Mouse (Mus musculus) heart, postnatal 25 days (tissue): ENCODE measurements at regions not wholly inside any gene's neighbourhood (a gene's known extent, or its start where the extent isn't known, plus 50 kb on each side); places are given as distances from the start of the nearest gene placed in this dataset.

Source experiments
- DNase-seq: peaks from one replicate; pipeline ENCODE4 v3.0.0; 2022; ENCODE audit warnings: low spot score
- intact Hi-C: fragments of 180-260 bp; cut with DNase I; formaldehyde crosslinking; loops from one replicate; pipeline ENCODE4 v1.15.1; 2025

GRCm38 (mm10) chr17:4196793-4197448 is 500.9 kb upstream of the Nox3 start:
- DNase-seq: no peak
- intact Hi-C loops: loop anchor here (10.0 kb wide), 1 partner anchor 538 kb away; no protein-coding TSS in a partner anchor

DNA sequence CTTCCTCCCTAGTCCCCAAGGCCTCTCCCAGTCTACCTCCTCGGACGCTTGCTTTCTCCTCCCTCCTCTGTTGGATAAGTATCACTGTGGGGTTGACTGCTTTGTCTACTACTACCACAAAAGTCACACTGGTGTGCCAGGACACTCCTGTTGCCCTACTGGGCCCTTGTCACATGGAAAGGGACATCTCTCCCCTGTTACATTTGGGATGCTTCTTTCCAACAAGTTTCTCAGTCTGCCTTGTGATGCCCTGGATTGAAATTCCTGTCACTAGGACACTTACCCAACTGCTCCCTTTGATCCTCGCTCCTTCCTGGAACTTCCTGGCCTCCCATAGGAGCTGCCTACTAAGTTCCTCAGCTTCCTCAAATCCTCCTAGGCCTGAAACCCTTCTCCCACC is 501.9 kb upstream of the Nox3 start:
- intact Hi-C loops: loop anchor here (10.0 kb wide), 1 partner anchor 537 kb away; no protein-coding TSS in a partner anchor
- DNase-seq: no peak

DNA sequence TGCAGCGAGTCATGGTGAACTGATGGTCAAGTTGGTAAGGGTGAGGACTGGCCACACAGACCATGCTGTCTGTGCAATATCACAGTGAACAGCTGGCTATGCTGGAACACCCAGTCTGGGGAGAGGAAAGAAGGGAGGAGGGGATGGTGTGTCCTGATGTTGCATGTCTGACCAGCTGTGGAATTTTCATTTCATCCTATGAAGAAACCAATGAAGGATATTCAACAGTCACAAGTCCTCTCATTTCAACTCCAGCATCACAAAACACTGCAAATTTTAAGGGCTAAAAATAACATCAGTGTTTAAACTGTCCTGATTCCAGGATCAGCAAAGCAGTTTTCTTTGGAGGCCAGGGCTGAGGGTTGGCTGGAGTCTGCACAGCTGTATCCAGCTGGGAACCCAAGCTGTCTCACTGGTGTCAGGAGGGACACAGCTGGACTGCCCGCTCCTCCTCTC is 503.7 kb upstream of the Nox3 start:
- intact Hi-C loops: loop anchor here (10.0 kb wide), 1 partner anchor 535 kb away; no protein-coding TSS in a partner anchor

GRCm38 (mm10) chr17:4201300-4201699 is 505.2 kb upstream of the Nox3 start:
- intact Hi-C loops: no loop called here
- no peak for DNase-seq

More for the DNA sequence above, 503.7 kb upstream of the Nox3 start:
- DNase-seq: peak; percentile 67

- intact Hi-C loops: no loop called here
- no peak for DNase-seq
Observed at GRCm38 (mm10) chr17:4208142-4208925, 512.3 kb upstream of the Nox3 start.

GRCm38 (mm10) chr17:4209650-4210049 is 513.6 kb upstream of the Nox3 start:
- intact Hi-C loops: no loop called here
- DNase-seq: no peak

DNA sequence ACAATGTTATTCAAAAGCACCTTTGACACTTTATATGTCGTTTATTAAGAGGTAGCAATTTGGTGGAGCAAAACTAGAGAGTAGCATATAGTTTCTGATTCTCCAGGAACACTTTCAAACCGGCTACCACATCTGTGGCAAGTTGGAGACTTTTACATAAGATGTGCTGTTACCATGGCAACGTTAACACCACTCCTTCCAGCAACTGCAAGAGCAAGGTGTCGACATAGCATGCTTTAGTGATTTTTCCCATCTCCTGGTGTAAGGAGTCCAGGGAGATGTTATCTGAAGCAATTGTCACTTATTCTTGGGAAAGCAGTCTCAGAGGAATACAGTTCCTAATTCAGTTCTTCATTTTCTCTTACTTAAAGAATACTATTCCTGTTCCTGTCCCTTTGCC is 516.5 kb upstream of the Nox3 start:
- no peak for DNase-seq
- intact Hi-C loops: no loop called here

DNA sequence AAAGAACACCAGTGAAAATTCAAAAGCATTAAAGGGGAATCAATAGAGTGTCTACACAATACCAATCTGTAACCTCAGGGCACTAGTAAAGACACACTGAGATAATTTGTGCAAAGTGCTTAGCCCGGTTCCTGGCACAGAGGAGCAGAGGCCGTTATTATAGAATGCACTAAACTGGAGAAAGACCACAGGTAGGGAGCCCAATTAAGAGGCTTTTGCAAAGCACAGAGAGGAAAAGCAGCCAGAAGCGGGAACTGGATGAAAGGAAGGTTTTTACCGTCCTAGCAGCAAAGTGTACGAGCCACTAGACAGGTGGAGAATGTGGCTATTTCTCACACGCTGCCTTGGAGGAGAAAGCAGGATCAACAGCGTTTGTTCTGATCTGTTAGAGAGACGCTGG is 518.9 kb upstream of the Nox3 start:
- intact Hi-C loops: loop anchor here (5.0 kb wide), 1 partner anchor 43 kb away; no protein-coding TSS in a partner anchor
- DNase-seq: no peak

DNA sequence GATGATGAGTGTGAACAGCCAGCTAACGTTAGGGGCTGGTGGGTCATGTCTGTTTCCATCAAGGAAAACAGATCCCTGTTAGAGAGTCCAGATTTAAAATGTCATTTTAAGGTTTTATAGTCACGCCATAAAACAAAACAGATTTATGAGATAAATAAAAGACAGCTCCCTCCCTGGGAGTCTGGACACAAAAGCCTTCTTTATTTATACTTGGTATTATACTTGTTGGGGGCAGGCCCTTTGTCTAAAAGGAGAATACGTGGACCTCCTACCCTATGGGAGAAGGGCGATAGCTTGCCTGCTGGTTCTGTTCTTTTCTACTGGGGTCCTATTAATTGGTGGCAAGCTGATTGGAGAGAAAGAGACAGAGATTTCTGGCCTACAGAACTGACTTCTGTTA is 520.1 kb upstream of the Nox3 start:
- no peak for DNase-seq
- intact Hi-C loops: loop anchor here (5.0 kb wide), 1 partner anchor 44 kb away; no protein-coding TSS in a partner anchor

DNA sequence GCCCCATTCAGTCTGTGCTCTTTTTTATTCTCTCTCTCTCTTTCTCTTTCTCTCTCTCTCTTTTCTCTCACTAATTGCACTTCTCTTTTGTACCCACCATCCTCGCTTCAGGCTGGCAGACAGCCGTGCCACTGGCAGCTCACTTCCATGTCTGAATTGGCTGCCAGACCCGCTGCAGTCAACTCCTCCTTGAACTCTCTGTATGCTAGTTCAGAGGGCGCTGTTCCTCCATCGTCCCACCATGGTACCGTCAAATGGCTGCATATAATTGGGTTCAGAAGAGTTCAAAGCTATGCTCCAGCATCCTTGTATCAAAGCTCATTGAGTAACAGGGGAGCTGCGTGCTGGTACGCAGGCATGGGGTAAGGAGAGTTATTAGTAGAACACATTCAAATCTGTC is 520.7 kb upstream of the Nox3 start:
- DNase-seq: no peak

DNA sequence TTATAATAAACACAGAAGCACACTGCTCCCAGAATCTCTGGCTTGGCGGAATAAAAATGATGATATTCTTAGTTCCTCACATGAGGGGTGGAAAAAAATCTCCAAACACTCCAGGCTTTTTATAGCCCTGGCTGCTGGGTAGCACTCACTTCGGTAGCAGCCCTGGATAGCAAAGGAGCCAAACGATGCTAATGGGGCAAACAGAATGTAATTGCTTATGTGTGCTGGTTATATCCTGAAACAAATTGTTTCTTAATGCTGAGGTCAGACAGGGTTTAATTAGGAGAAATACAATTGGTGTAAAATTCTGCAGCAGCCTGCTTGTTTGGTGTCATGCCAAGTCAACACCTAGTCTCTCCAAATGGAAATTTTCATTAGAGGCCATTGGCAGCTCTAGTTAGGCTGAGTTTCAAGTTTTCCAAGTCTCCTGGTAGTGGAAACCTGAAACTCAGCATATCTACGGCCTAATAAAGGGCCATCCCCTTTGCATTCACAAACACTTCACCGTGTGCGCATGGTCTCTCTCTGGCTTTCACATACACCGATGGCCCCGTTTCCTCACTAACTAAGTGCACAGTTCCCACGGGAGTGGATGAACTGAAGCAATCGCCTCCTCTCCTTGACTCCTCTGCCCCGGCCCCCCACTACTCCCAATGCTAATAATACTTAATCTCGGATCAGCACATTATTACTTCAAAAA is 524.8 kb upstream of the Nox3 start:
- DNase-seq: no peak
- intact Hi-C loops: loop anchor here (5.0 kb wide), 1 partner anchor 391 kb away; no protein-coding TSS in a partner anchor

More for the DNA sequence above, 520.7 kb upstream of the Nox3 start:
- intact Hi-C loops: loop anchor here (5.0 kb wide), 1 partner anchor 44 kb away; no protein-coding TSS in a partner anchor

GRCm38 (mm10) chr17:4227889-4228288 is 531.8 kb upstream of the Nox3 start:
- intact Hi-C loops: no loop called here
- DNase-seq: no peak

DNA sequence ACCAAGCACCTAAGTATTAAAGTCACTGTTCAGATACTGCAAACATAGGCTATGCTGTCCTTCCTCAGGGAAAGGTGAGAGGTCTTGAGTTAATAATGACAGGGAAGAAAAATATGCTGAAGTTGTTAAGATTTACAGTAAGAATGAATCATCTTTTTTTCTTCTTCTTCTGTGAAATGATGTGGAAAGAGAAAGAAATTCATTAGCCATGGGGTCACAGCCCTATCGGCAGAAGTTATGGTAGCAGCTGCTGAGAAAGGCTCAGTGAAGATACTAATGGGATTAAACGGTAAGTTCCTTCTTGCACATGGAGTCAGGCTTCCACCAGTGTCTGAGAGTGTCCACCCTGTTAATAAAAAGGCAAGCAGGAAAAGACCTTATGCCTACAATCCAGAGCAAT is 533.9 kb upstream of the Nox3 start:
- intact Hi-C loops: no loop called here
- no peak for DNase-seq

DNA sequence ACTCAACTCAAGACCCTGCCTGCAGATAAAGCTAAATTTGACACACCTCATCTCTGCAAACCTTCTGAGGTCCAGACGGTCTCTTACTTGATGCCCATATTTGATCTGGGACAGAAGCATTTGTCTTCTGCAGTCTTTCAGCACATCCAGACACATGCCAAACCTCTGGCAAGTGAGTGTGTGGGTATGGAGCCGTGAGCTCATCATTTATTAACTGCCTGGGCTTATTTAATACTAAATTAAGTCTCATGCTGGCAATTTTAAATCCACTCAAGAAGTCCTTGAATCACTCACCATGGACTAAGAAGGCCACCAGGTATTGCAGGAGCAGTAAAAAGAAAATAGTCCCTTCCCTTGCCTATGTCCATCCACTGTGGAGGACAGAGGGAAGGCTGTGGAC is 554.4 kb upstream of the Nox3 start:
- intact Hi-C loops: no loop called here

GRCm38 (mm10) chr17:4265471-4265870 is 569.4 kb upstream of the Nox3 start:
- no peak for DNase-seq
- intact Hi-C loops: no loop called here

More for the DNA sequence above, 554.4 kb upstream of the Nox3 start:
- no peak for DNase-seq

DNA sequence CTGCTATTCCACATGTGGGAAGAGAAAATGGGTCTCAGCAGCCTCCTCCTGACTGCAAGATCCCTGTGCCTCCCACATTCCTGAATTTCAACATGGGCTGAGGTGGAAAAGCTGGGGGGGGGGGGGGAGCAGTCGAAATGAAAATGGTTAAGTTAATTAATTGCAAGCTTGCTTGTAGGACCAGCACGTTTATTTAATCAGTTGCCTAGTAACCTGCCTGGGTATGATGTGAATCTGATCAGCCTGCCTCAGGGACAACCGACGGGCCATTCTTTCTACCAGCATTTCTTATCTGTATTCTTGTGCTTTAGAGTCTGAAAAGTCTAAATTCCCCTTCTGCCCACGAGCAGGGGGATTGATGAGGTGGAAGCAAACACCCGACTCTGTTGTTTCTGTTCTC is 569.9 kb upstream of the Nox3 start:
- no peak for DNase-seq
- intact Hi-C loops: no loop called here

DNA sequence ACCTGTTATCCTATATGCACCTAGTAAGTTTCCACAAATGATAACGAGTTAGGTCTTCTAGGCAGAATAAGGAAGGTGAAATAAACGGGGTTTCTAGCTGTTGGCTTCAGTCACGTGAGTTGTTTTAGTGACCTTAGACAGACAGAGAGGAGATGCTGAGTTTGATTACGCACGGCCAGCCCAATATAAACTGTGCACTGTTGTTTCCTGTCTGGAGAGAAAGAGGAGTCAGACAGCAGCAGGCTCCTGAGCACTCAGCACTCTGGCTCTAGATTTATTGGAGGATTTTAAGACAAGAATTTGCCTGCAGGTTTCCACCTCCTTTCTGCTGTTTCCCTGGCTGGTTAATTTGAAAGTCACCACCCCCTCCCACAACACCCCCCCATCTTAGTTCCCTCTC is 570.4 kb upstream of the Nox3 start:
- no peak for DNase-seq
- intact Hi-C loops: no loop called here

DNA sequence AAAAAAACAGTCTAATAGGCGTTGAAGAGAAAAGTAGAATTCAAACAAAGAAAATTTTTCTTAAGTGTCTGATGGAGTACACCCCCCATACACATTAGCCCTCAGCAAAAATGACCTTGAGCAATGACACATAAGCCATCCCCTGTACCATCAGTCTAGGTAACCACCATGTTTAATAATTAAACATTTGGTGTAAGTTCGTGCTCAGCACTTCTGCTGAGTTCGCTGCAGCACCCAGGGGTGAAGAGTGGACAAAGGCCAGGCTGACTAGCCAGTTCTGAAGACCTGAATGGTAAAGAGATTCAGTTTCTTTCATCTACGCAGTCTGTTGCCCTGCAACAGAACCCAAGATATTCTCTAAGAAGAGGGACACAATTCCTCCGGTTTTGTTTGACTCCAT is 572.3 kb upstream of the Nox3 start:
- intact Hi-C loops: no loop called here

DNA sequence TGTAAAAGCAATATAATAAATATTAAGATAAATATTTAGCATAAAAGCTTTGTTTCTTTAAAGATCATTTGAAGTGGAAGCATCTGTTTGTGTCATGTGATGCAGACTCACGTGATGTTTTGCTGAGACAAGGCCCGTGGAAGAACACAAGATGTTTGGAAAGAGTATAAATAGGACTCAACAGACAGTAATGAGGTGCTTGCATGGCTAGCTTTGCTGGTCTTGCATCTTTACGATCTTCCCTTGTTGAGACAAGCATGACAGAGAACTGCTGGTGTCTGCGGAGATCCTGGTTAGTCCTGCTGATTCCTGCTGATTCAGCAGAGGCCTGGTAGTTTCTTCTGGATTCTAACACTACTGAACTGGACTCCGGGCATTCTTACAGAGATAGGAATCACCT is 576.4 kb upstream of the Nox3 start:
- DNase-seq: no peak

More for the DNA sequence above, 572.3 kb upstream of the Nox3 start:
- no peak for DNase-seq

GRCm38 (mm10) chr17:4276722-4277121 is 580.7 kb upstream of the Nox3 start:
- intact Hi-C loops: no loop called here
- DNase-seq: no peak

More for the DNA sequence above, 576.4 kb upstream of the Nox3 start:
- intact Hi-C loops: no loop called here
